Mouse (Mus musculus): ENCODE data around the gene Cd52.

Cd52 gene

DNA sequence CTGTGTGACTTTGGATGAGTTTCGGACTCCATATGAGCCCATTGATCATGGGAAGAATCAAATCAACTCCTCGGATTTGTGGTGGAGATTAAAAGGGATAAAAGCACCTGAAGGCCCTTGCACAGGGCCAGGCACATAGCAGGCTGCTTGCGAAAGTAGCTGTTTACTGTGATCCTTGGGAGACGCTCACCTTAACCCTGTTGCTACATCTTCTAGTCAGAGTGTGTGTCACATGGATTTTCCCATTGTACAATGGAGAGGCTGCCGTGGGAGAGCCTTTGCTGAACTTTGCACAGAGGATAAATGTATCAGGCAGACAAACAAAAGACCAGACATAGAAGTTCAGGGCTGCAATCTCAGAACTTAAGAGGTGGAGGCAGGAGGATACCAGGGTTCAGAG is 43.0 kb downstream of the Cd52 start:
- DNase-seq (ENCODE audit: low spot score) = no peak

DNA sequence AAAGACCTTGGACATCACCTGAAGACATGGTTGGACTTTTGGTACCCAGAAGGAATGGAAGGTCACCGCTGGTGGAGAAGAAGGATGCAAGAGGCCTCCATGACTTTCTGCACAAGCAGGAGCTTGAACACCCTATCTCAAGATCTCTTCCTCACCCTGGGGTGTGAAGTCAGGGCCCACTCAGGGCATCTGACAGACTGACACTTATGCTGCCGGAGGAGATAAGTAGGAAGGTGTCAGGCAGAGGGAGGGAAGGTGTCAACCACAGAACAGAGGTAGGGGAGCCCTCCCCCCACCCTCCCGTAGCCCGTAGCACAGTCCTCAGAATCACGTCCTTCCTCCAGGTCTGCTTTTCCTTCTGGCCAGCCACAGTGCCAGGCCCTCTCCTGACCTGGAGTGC is 47.2 kb downstream of the Cd52 start:
- no peak for DNase-seq (ENCODE audit: low spot score)

DNA sequence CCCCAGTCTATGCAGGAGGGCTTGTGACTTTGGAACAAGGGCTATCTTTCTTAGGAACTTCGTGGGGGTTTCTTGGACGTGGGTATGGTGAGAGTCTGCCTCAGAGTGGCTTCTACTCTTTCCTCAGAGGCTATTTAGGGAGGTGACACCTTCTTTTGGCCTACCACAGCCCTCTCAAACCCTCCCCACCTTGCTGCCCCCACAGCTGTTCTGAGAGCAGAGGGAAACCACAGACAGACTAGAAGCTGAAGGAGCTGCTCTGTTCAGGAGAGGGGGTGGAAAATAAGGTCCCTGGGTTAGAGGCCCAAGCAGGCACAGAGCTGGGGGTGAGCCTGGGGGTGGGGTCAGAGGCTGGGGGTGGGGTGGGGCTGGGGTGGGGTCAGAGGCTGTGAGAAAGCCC is 51.8 kb downstream of the Cd52 start:
- no peak for DNase-seq (ENCODE audit: low spot score)

GRCm38 (mm10) chr4:134041317-134042123 is 53.4 kb downstream of the Cd52 start:
- DNase-seq (ENCODE audit: low spot score) = peak; percentile 24

- DNase-seq (ENCODE audit: low spot score) = peak; percentile 84
These were observed 58.9 kb downstream of the Cd52 start for GRCm38 (mm10) chr4:134035953-134036352.
